Mouse (Mus musculus) stomach, postnatal 0 days (tissue): Measurements from ENCODE around the gene Rab15.

ENCODE experiments used
- CTCF ChIP-seq: IDR thresholded peaks from 2 replicates; pipeline ENCODE4 v1.5.1; 2016; ENCODE audit warnings: antibody characterized with exemption, low read depth, mild to moderate bottlenecking, moderate library complexity
- EP300 ChIP-seq: optimal IDR thresholded peaks from 2 replicates; pipeline ENCODE3; 2016; ENCODE audit warnings: antibody characterized with exemption

DNA sequence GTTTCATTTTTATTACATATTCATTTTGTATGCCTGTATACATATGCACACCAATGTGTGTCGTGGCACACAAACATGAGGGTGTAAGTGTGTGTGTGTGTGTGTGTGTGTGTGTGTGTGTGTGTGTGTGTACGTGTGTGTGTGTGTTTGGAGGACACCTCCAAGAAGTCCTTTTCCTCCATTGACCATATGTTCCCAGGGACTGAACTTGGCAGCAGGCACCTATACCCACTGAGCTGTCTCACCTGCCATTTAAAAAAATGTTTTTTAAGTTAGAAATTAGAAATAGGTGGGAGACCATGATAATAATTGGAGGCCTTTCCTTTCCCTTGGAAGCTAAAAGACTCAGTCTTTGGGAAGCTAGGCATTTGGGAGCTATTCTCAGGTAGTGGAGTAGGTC, 8.6 kb downstream of the Rab15 start:
- TF ChIP-seq CTCF = no peak
- TF ChIP-seq EP300 = no peak
